Mouse (Mus musculus): Measurements from ENCODE around the gene Jrkl. TPM values are rescaled to one million over a fixed set of nuclear protein-coding genes. Genes with fewer than 3 reads are reported as not detected.

The Jrkl gene
- total RNA-seq, 2 experiments from 2014 or later = 6.5 to 7.0 TPM

Other genes starting within 250 kb of the Jrkl start
- 1 to 10 TPM; 6.7 to 8.0 TPM for gene Ccdc82, start 1.1 kb upstream of the Jrkl start, total RNA-seq (2021)
- gene Maml2, start 52.1 kb upstream of the Jrkl start, total RNA-seq (2021) = 1 to 10 TPM; 5.0 to 6.4 TPM
- gene Gm17571, start 200.9 kb upstream of the Jrkl start, total RNA-seq (2021) = not detected